9 mouse cellular contexts compared by ENCODE assay signal in the genomic region with DNA sequence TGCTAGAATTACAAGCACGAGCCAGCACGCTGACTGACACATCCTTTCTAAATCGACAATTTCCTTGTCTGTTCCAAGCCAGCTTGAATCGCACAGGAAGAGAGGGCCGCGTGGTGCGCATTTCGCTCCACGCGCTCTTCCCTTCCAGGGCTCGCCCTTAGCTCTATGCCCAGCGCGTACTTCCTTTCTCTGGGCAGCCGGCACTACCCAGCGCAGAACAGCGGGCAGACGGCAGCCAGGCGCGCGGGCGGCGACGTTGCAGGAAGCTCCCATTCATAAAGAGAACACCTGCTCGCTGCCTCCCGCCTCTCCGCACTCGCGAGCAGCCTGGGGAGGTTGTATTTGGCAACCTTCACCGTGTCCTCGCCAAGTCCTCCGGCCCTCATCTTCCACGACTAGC. TPM values are rescaled to one million over a fixed set of nuclear protein-coding genes. Genes with fewer than 3 reads are reported as not detected.
DNase-seq lines count a peak whose midpoint lies in the region; ATAC-seq and TF ChIP-seq lines count a peak whose summit lies in the region.
"Had no signal": no experiment of that assay in that cellular context is flagged by ENCODE, and none has a peak within 500 bp of the region (broad histone marks: within the 10 kb centered on the region; RNA-seq: fewer than 3 reads in every experiment).

No protein-coding gene starts in this region.

- H3K36me3 ChIP-seq in heart, embryonic 12.5 days, result no peaks in the 10 kb centered on the region
- H3K36me3 ChIP-seq in liver, embryonic 15.5 days (replicated peaks), result no peaks in the 10 kb centered on the region
- no peaks in the 10 kb centered on the region for H3K36me3 ChIP-seq in small intestine, adult 2 months (ENCODE audit: control insufficient read depth, insufficient read depth, low read length)

- H3K27ac ChIP-seq in heart, embryonic 12.5 days (ENCODE audit: poor library complexity, severe bottlenecking), result 0 out of 2 replicates have a peak overlapping the region, but pooled peaks have one; percentile 37
- no peak overlapping the region for H3K27ac ChIP-seq in liver, embryonic 15.5 days (replicated peaks)
- no peak overlapping the region for H3K27ac ChIP-seq in small intestine, adult 2 months (ENCODE audit: insufficient read depth, low read depth, low read length)
- H3K27ac ChIP-seq: macrophage had no signal

- intact Hi-C loops in heart, postnatal 14 days (cut with DNase I), result no loop called here

- H3K4me3 ChIP-seq in heart, embryonic 12.5 days, result peak overlapping the region; percentile 78
- H3K4me3 ChIP-seq in liver, embryonic 15.5 days (replicated peaks), result peak overlapping the region; percentile 51
- H3K4me3 ChIP-seq in small intestine, adult 2 months (ENCODE audit: low read depth, low read length), result peak overlapping the region; percentile 54; the same call in 1 of the 2 replicates

- peaks cover 45% of the 10 kb centered on the region for H3K27me3 ChIP-seq in heart, embryonic 12.5 days (replicated peaks)
- H3K27me3 ChIP-seq in liver, embryonic 15.5 days, result peaks cover 77% of the 10 kb centered on the region
- H3K27me3 ChIP-seq in small intestine, adult 2 months (ENCODE audit: control insufficient read depth, insufficient read depth, low read length), result peaks cover 37% of the 10 kb centered on the region

- no peak for TF ChIP-seq CTCF in small intestine, adult 2 months (IDR thresholded peaks at IDR 0.05; ENCODE audit: extremely low read depth, insufficient read length, insufficient replicate concordance, low read depth, low read length)

- no peak for ATAC-seq in heart, embryonic 12.5 days (ENCODE audit: insufficient number of reproducible peaks, low FRiP score)
- no peak for ATAC-seq in liver, embryonic 15.5 days (ENCODE audit: insufficient read depth)

- no peak for DNase-seq in heart, postnatal 14 days
- peak; percentile 34 for DNase-seq in ES-CJ7 (ENCODE audit: low read depth, low spot score)
- peak; percentile 37 for DNase-seq in embryo, embryonic 10.5 days (ENCODE audit: low spot score)
- peak; percentile 42 for DNase-seq in induced T-regulatory cell, adult 2 months (ENCODE audit: low read depth)
- no peak for DNase-seq in natural killer cell, adult 2 months (ENCODE audit: low spot score in 2 of 2)

- TF ChIP-seq POLR2A in small intestine, adult 2 months (IDR thresholded peaks at IDR 0.05; ENCODE audit: low read depth, low read length), result no peak

- peaks cover 36% of the 10 kb centered on the region for H3K4me1 ChIP-seq in heart, embryonic 12.5 days (replicated peaks)
- H3K4me1 ChIP-seq in liver, embryonic 15.5 days (replicated peaks), result peaks cover 26% of the 10 kb centered on the region
- H3K4me1 ChIP-seq in small intestine, adult 2 months (ENCODE audit: control insufficient read depth, insufficient read depth, insufficient read length, low read length), result peaks cover 12% of the 10 kb centered on the region

- peak overlapping the region; percentile 100 for H3K4me2 ChIP-seq in heart, embryonic 12.5 days
- peak overlapping the region; percentile 75 for H3K4me2 ChIP-seq in liver, embryonic 15.5 days

- peak overlapping the region; percentile 70 for H3K9ac ChIP-seq in heart, embryonic 12.5 days
- no peak overlapping the region for H3K9ac ChIP-seq in liver, embryonic 15.5 days

- under 1% methylated on average over 32 of the region's 32 CpGs for WGBS in heart, embryonic 12.5 days
- 2% methylated on average over 32 of the region's 32 CpGs for WGBS in liver, embryonic 15.5 days (ENCODE audit: insufficient replicate concordance)
- under 1% methylated on average over 32 of the region's 32 CpGs for WGBS in small intestine, adult 2 months

- H3K9me3 ChIP-seq in heart, embryonic 12.5 days (replicated peaks), result no peaks in the 10 kb centered on the region
- no peaks in the 10 kb centered on the region for H3K9me3 ChIP-seq in liver, embryonic 15.5 days (replicated peaks)

RNA-seq across cellular contexts. Expression of a gene that starts 0.7 kb away (rescaled TPM):
- 0.24 and 0.33 TPM in 2 replicates for polyA plus RNA-seq in heart, embryonic 12.5 days (2016; fragmentation: Nextera tagmentation; extraction: Ambion mirVana)
- under 1 TPM; 0.37 to 0.84 TPM for total RNA-seq in heart, postnatal 14 days (2021)
- 0.01 and 0.02 TPM in 2 replicates for polyA plus RNA-seq in liver, embryonic 15.5 days (2015; fragmentation: Nextera tagmentation; extraction: Ambion mirVana)
- polyA plus RNA-seq in small intestine, adult 2 months (2012; rRNA removed), result 0.05 and 0.09 TPM in 2 replicates
- polyA plus RNA-seq: macrophage had no signal

RNA-seq across cellular contexts. Expression of a gene that starts 40.6 kb away (rescaled TPM):
- polyA plus RNA-seq in heart, embryonic 12.5 days (2016; fragmentation: Nextera tagmentation; extraction: Ambion mirVana), result 2.6 and 2.8 TPM in 2 replicates
- 1 to 10 TPM; 1.8 to 1.9 TPM for total RNA-seq in heart, postnatal 14 days (2021)
- 2.7 and 3.1 TPM in 2 replicates for polyA plus RNA-seq in liver, embryonic 15.5 days (2015; fragmentation: Nextera tagmentation; extraction: Ambion mirVana)
- 1.4 and 1.7 TPM in 2 replicates for polyA plus RNA-seq in small intestine, adult 2 months (2012; rRNA removed)
- polyA plus RNA-seq: macrophage had no signal

Comparison
In these comparisons a context has a peak if more than half of its experiments do, and no peak if none do; other contexts are left out.
1. DNase-seq: peak in ES-CJ7 (single experiment), embryo, embryonic 10.5 days (single experiment) and induced T-regulatory cell, adult 2 months (single experiment); none in heart, postnatal 14 days (0 of 2) and natural killer cell, adult 2 months (0 of 2).
2. Peak in every context shown above with its lines, with median percentiles within 50 percentile points of each other: H3K4me3 ChIP-seq.